Mouse (Mus musculus) intestine, embryonic 16.5 days (tissue): ENCODE measurements around the gene Sod1. TPM values are rescaled to one million over a fixed set of nuclear protein-coding genes. Genes with fewer than 3 reads are reported as not detected.
A peak's percentile ranks its signal among the peaks of the same experiment; 100 is the strongest.

Experiments used
- ATAC-seq: fragments of 200-750 bp; cut with Nextera tagmentation; 2 replicates; pipeline ENCODE4 v1.8.0; 2017; ENCODE audit warnings: moderate TSS enrichment, moderate library complexity
- H3K27ac ChIP-seq: fragments of 300-500 bp; sonication (generic); 2 replicates; pipeline ENCODE4 v1.5.1; 2014; ENCODE audit warnings: mild to moderate bottlenecking, low read length
- H3K27me3 ChIP-seq: fragments of 300-500 bp; sonication (generic); replicated peaks from 2 replicates; pipeline ENCODE4 v1.6.1; 2014; ENCODE audit warnings: low read length, control low read depth, mixed read lengths; ENCODE audit not compliant: control insufficient read depth, insufficient read depth
- H3K36me3 ChIP-seq: fragments of 300-500 bp; sonication (generic); 2 replicates; pipeline ENCODE4 v1.6.1; 2014; ENCODE audit warnings: low read length, control low read depth; ENCODE audit not compliant: control insufficient read depth, insufficient read depth
- H3K4me1 ChIP-seq: fragments of 300-500 bp; sonication (generic); 2 replicates; pipeline ENCODE4 v1.6.1; 2014; ENCODE audit warnings: low read length, control low read depth, mixed read lengths; ENCODE audit not compliant: control insufficient read depth, insufficient read depth
- H3K4me2 ChIP-seq: fragments of 300-500 bp; sonication (generic); 2 replicates; pipeline ENCODE4 v1.6.1; 2014; ENCODE audit warnings: low read depth, low read length, control low read depth
- H3K4me3 ChIP-seq: fragments of 300-500 bp; sonication (generic); 2 replicates; pipeline ENCODE4 v1.5.1; 2014; ENCODE audit warnings: mild to moderate bottlenecking, low read length
- H3K9ac ChIP-seq: fragments of 300-500 bp; sonication (generic); 2 replicates; pipeline ENCODE4 v1.6.1; 2014; ENCODE audit warnings: low read depth, low read length
- H3K9me3 ChIP-seq: fragments of 300-500 bp; sonication (generic); 2 replicates; pipeline ENCODE4 v1.6.1; 2016; ENCODE audit warnings: low read length, control low read depth; ENCODE audit not compliant: control insufficient read depth
- WGBS: fragments of 180-500 bp; shearing (Covaris S2); extraction: QIAGEN DNeasy Blood & Tissue Kit; methylation state at CpG from one replicate; pipeline ENCODE4 v1.1.7; 2014; 5-methylcytosine and 5-hydroxymethylcytosine counted together
- polyA plus RNA-seq: library from polyadenylated mRNA; unstranded; fragments of >200 nt; fragmentation: Nextera tagmentation; extraction: Ambion mirVana; gene quantifications from 2 replicates; pipeline ENCODE4 v1.2.1, GENCODE M21; 2015

The Sod1 gene
- polyA plus RNA-seq, 1 experiment from 2014 or later = 1,142 TPM

DNA sequence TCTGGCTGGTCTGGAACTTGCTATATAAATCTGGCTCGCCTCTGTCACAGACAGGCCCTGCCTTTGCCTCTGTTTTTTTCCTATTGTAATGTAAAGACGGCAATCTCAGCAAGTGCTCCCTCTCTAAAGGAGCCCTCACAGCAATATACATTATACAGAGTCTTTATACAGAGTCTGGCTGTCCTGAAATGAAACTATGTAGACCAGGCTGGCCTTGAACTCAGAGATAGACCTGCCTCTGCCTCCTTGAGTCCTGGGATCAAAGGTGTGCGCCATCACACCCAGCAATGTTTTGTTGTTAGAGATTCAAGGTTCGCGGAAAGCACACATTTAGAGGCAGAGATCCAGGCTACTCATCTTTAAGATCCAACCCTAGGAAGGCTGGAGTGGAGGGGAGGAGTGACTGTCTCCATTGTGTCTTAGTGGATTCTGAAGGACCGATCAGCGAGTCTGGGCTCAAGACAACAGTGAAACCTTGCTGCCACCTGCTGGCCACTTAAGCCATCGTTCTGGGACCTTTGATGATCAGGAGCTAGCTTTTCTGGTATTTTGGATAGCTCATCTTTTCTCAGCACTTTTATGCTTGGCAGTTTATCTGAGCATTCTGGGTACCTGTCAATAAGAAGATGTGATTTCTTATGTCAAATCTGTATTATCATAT is 34.5 kb upstream of the Sod1 start:
- WGBS = 44% methylated on average over 8 of the region's 8 CpGs
- Histone ChIP-seq H3K27ac (no peak overlapping the region), H3K27me3 (no peaks in the 10 kb centered on the region)

DNA sequence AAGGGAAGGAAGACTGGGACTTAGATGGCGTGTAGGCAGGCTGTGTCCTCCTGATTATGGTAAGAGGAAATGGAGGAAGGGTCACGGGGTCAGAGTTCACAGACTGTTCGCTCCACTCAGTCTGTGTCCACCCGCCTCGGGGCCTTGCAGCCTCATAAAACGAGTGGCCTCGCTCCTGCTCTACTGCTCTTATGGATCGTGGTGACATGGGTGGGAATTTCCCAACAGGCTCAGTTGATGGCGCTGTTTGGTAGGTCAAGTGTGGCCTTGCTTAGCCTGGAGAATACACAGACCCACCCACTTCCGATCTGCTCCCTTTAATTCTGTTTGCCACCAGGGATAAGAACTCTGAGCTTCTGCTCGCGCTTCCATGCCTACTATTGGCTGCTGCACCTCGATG is 33.1 kb upstream of the Sod1 start:
- 22% methylated on average over 13 of the region's 13 CpGs for WGBS
- H3K4me3 ChIP-seq = no peak overlapping the region
- peak; percentile 58 for ATAC-seq

More for the DNA sequence above, 34.5 kb upstream of the Sod1 start:
- peak; percentile 45; the same call in 1 of the 2 replicates for ATAC-seq
- H3K4me3 ChIP-seq = no peak overlapping the region
- no peaks in the 10 kb centered on the region for H3K36me3 ChIP-seq
- H3K4me2 ChIP-seq = no peak overlapping the region
- no peaks in the 10 kb centered on the region for H3K9me3 ChIP-seq
- H3K9ac ChIP-seq = no peak overlapping the region
- peaks cover 10% of the 10 kb centered on the region; the same call in 1 of the 2 replicates for H3K4me1 ChIP-seq

DNA sequence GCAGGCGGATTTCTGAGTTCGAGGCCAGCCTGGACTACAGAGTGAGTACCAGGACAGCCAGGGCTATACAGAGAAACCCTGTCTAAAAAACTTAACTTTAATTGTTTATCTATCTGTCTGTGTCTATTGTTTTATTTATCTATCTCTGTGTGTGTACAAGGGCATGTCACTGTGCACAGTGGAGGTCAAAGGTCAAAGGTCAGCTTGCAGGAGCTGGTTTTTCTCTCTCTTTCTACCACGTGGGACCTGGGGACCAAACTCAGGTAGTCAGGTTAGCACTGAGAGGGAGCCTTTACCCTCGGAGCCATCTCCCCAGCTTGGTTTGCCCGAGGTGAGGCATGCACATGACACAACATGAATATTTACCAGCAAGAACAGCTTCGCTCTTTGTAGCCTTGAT is 29.3 kb upstream of the Sod1 start:
- WGBS = 67% methylated on average over 6 of the region's 6 CpGs
- H3K27me3 ChIP-seq = no peaks in the 10 kb centered on the region
- no peaks in the 10 kb centered on the region for H3K9me3 ChIP-seq
- H3K4me3 ChIP-seq = no peak overlapping the region
- ATAC-seq = no peak
- peaks cover 5% of the 10 kb centered on the region; the same call in 1 of the 2 replicates for H3K4me1 ChIP-seq
- no peak overlapping the region for H3K9ac ChIP-seq
- H3K36me3 ChIP-seq = no peaks in the 10 kb centered on the region
- H3K4me2 ChIP-seq = no peak overlapping the region
- H3K27ac ChIP-seq = no peak overlapping the region

More for the DNA sequence above, 33.1 kb upstream of the Sod1 start:
- Histone ChIP-seq H3K9ac (no peak overlapping the region), H3K27me3 (no peaks in the 10 kb centered on the region), H3K9me3 (no peaks in the 10 kb centered on the region), H3K27ac (no peak overlapping the region), H3K4me1 (peaks cover 10% of the 10 kb centered on the region; the same call in 1 of the 2 replicates), H3K4me2 (no peak overlapping the region; the same call in 1 of the 2 replicates), H3K36me3 (no peaks in the 10 kb centered on the region)

DNA sequence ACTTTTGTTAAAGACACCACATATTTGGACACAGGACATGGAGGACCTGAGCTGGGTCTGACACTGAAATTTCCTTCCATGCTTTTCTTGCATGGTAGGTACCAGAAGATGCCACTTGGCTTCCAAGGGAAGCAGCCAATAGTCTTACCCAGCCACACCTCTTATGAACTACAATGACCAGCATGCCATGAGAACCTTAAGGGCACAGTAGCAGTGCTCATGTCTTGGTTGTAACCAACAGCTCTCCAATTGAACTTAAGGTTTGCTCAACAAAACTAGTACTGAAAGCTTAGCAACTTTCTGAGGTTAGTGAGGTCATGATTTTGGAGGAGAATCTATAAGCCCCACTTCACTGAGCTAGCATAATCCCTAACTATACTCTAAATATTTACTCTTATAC is 26.8 kb upstream of the Sod1 start:
- H3K4me3 ChIP-seq = no peak overlapping the region
- no peak overlapping the region for H3K9ac ChIP-seq
- H3K27ac ChIP-seq = no peak overlapping the region
- H3K4me1 ChIP-seq = peaks cover 8% of the 10 kb centered on the region; the same call in 1 of the 2 replicates
- no peaks in the 10 kb centered on the region for H3K9me3 ChIP-seq
- no peak overlapping the region for H3K4me2 ChIP-seq
- no peaks in the 10 kb centered on the region for H3K27me3 ChIP-seq
- no peak for ATAC-seq
- no peaks in the 10 kb centered on the region for H3K36me3 ChIP-seq

DNA sequence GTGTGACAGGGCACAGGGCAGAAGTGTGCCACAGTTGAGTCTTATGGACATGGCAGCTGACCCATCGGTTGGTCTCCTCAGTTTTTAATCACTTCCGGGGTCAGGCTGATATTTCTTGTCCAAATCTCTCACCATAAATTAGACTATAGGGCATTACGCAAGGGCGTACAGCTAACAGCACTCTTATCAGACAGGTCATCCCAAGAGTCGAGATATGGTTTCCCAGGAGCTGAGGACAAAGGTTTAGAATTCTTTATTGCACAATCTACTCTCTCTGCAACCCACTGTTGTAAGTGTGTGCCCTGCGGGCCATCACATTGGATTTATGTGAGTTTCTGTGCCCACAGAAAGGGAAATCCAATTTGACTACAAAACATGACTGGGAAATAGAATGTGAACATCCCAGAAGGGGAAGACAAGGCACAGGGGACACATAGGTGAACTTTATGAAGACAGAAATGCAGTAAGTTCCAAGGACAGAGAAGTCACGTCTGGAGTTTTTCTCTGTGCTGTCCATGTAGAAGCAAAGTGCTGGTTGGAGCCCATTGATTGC is 23.8 kb upstream of the Sod1 start:
- Histone ChIP-seq H3K9ac (no peak overlapping the region), H3K27me3 (no peaks in the 10 kb centered on the region), H3K4me3 (no peak overlapping the region), H3K9me3 (no peaks in the 10 kb centered on the region), H3K36me3 (no peaks in the 10 kb centered on the region), H3K4me2 (peak overlapping the region; percentile 56), H3K27ac (peak overlapping the region; percentile 90), H3K4me1 (peaks cover 8% of the 10 kb centered on the region; the same call in 1 of the 2 replicates)
- WGBS = 53% methylated on average over 7 of the region's 7 CpGs
- ATAC-seq = peak; percentile 86

DNA sequence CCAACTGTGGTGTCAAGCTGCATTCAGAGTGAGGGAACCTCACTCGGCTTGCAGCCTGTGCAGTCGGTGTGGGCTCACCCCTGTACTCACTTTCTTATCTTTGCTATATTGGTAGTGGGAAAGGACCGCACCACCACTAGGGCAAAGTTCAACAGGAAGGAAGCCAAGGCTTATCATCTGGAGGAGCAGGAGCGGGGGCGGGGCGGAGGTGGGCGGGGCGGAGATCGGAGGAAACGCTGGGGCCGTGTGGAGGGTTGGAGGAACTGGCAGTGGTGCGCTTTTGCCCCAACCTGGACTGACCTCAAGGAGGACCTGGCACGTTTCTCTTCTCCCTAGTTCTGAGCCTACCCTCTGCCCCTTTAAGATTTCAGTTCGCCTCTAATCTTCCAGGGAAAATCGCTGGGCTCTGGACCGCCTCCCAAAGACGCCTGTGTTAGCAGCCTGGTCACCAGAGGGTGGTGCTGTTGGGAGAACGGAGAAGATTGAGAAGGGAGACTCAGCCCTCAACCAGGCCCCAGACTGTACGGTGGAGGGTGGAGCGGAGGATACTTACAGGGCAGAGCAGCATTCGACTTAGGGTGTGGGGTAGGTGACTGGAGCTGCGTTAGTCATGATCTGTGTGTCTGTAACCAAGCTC is 23.1 kb upstream of the Sod1 start:
- Histone ChIP-seq H3K27ac (peak overlapping the region; percentile 90), H3K4me2 (peak overlapping the region; percentile 56), H3K9me3 (no peaks in the 10 kb centered on the region), H3K9ac (peak overlapping the region; percentile 65), H3K4me3 (peak overlapping the region; percentile 45), H3K36me3 (no peaks in the 10 kb centered on the region), H3K27me3 (no peaks in the 10 kb centered on the region), H3K4me1 (peaks cover 12% of the 10 kb centered on the region; the same call in 1 of the 2 replicates)
- peak; percentile 92 for ATAC-seq
- 2% methylated on average over 22 of the region's 22 CpGs for WGBS

DNA sequence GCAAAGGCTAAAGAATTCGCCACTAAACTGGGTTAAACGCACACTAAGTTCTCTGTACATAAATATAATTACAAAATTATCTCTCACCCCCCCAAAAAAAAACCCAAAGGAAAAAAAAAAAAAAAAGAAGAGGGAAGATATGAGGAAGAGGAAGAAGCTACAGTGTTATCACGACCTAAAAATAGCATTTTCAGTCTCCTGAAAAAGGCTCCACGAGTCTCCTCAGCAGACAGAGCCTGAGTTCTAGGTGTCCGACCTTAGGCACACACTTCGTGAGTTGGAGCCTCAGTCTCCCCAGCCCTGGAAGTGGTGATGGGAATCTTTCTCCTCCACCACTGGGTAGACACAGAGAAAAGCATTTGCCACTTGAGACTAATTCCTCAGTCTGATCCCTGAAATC is 21.9 kb upstream of the Sod1 start:
- WGBS = 88% methylated on average over 6 of the region's 6 CpGs
- H3K27me3 ChIP-seq = no peaks in the 10 kb centered on the region
- H3K4me1 ChIP-seq = peaks cover 14% of the 10 kb centered on the region; the same call in 1 of the 2 replicates
- no peaks in the 10 kb centered on the region for H3K9me3 ChIP-seq
- no peak overlapping the region for H3K9ac ChIP-seq
- no peaks in the 10 kb centered on the region for H3K36me3 ChIP-seq
- ATAC-seq = no peak
- no peak overlapping the region for H3K4me3 ChIP-seq
- no peak overlapping the region for H3K27ac ChIP-seq
- no peak overlapping the region for H3K4me2 ChIP-seq

DNA sequence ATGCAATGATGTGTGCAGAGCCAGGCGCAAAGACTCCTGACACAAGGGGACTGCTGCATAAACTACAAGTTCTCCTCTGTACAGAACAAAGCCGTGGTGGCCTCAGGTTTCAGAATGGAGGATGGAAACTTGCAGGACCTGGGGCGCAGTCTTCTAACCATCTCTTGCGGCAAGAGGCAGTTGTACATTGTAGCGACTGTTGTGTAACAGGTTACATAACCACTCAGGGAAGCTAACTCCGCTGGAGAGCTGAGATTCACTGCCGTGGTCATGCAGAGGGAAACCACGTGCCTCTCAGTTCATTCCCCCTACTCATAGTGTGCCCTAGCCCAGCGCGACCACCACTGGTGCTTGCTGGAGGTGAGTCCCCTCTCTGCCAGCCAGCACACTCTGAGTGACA is 21.4 kb upstream of the Sod1 start:
- Histone ChIP-seq H3K9me3 (no peaks in the 10 kb centered on the region), H3K36me3 (no peaks in the 10 kb centered on the region), H3K4me3 (no peak overlapping the region), H3K9ac (no peak overlapping the region), H3K27ac (no peak overlapping the region), H3K27me3 (no peaks in the 10 kb centered on the region), H3K4me2 (no peak overlapping the region), H3K4me1 (peaks cover 14% of the 10 kb centered on the region; the same call in 1 of the 2 replicates)
- WGBS = 82% methylated on average over 10 of the region's 10 CpGs
- no peak for ATAC-seq

DNA sequence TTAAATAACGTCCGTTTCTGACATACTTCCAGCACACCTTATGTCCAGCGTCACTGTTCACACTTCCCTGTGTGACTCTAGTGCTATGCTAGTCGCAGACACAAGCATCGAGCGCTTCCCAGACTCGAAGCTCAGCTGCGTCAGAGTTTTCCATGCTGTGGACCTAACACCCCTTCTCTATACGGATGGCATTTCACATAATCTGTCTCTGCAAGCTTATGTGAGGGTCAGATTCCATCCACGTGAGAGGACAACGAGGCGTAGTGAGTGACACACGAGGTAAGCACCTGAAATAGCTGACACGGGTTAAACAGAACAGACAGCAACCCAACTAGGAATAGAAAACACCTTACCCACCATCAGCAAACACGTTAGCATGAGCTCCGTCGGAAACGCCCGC is 18.4 kb upstream of the Sod1 start:
- Histone ChIP-seq H3K27me3 (no peaks in the 10 kb centered on the region), H3K36me3 (no peaks in the 10 kb centered on the region), H3K9me3 (no peaks in the 10 kb centered on the region), H3K4me2 (peak overlapping the region; percentile 23), H3K4me3 (no peak overlapping the region), H3K9ac (no peak overlapping the region), H3K4me1 (peaks cover 14% of the 10 kb centered on the region; the same call in 1 of the 2 replicates), H3K27ac (no peak overlapping the region)
- 55% methylated on average over 19 of the region's 19 CpGs for WGBS
- ATAC-seq = no peak
